Mouse (Mus musculus): ENCODE results near the gene Tmem126b. TPM values are rescaled to one million over a fixed set of nuclear protein-coding genes. Genes with fewer than 3 reads are reported as not detected.

The Tmem126b gene
- polyA plus RNA-seq, 1 experiment from 2014 or later, result 18.9 TPM

- peak overlapping the region; percentile 23; the same call in 1 of the 2 replicates for H3K9ac ChIP-seq (ENCODE audit: low read length)
- ATAC-seq (ENCODE audit: low FRiP score, low TSS enrichment) (no peak), DNase-seq (ENCODE audit: low spot score) (no peak)
- WGBS, result 15% methylated on average over 7 of the region's 7 CpGs
- H3K27ac ChIP-seq (replicated peaks), result peak overlapping the region; percentile 45; the same call in 1 of the 2 replicates
- peaks cover 2% of the 10 kb centered on the region; the same call in 1 of the 2 replicates for H3K4me1 ChIP-seq (replicated peaks; ENCODE audit: control insufficient read depth, insufficient read depth)
- TF ChIP-seq EP300 (optimal IDR thresholded peaks at IDR 0.05) (no peak), CTCF (IDR thresholded peaks at IDR 0.05; ENCODE audit: low read depth) (no peak)
- 0 out of 2 replicates have a peak, but pooled peaks cover 5% of the 10 kb centered on the region for H3K36me3 ChIP-seq (ENCODE audit: control insufficient read depth, insufficient read depth, low read length)
- no peaks in the 10 kb centered on the region for H3K27me3 ChIP-seq (ENCODE audit: control insufficient read depth, insufficient read depth, low read length)
- H3K4me3 ChIP-seq (ENCODE audit: low read depth, low read length), result peak overlapping the region; percentile 81
- no peaks in the 10 kb centered on the region for H3K9me3 ChIP-seq (ENCODE audit: control insufficient read depth, low read length)
- H3K4me2 ChIP-seq (replicated peaks; ENCODE audit: low read depth), result peak overlapping the region; percentile 69
Observed at GRCm38 (mm10) chr7:90456149-90456844, 19.5 kb downstream of the Tmem126b start.

DNA sequence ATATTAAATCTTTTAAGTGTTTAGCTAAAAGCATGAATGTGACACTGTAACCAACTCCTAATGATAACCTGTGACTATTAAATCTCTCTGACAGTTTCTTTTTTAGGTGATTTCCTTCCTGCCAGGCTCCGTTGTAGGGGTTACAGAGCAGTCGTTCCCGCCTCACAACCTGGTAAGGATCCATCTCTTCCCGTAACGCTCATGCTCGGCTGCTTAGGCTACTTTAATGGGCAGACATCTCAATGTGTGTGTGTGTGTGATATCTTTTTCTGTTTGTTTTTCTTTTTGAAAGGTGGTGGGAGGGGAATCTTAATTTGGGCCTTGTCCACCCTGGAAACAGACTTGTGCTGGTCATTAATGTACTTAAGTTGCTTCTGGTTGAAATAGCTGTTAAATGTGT lies 31.6 kb downstream of the Tmem126b start:
- H3K4me2 ChIP-seq (replicated peaks; ENCODE audit: low read depth), result peak overlapping the region; percentile 51
- H3K4me3 ChIP-seq (ENCODE audit: low read depth, low read length), result peak overlapping the region; percentile 92
- no peaks in the 10 kb centered on the region for H3K4me1 ChIP-seq (replicated peaks; ENCODE audit: control insufficient read depth, insufficient read depth)
- H3K27me3 ChIP-seq (ENCODE audit: control insufficient read depth, insufficient read depth, low read length), result no peaks in the 10 kb centered on the region
- no peak for TF ChIP-seq EP300 (optimal IDR thresholded peaks at IDR 0.05)
- under 1% methylated on average over 6 of the region's 6 CpGs for WGBS
- peak overlapping the region; percentile 98 for H3K9ac ChIP-seq (ENCODE audit: low read length)
- H3K9me3 ChIP-seq (ENCODE audit: control insufficient read depth, low read length), result no peaks in the 10 kb centered on the region
- DNase-seq (ENCODE audit: low spot score) (no peak), ATAC-seq (ENCODE audit: low FRiP score, low TSS enrichment) (no peak)
- H3K36me3 ChIP-seq (ENCODE audit: control insufficient read depth, insufficient read depth, low read length), result no peaks in the 10 kb centered on the region
- no peak overlapping the region for H3K27ac ChIP-seq (replicated peaks)

- peak overlapping the region; percentile 99 for H3K27ac ChIP-seq (replicated peaks)
- no peaks in the 10 kb centered on the region for H3K27me3 ChIP-seq (ENCODE audit: control insufficient read depth, insufficient read depth, low read length)
- DNase-seq (ENCODE audit: low spot score) (peak; percentile 80), ATAC-seq (ENCODE audit: low FRiP score, low TSS enrichment) (peak; percentile 73)
- under 1% methylated on average over 121 of the region's 123 CpGs for WGBS
- H3K4me1 ChIP-seq (replicated peaks; ENCODE audit: control insufficient read depth, insufficient read depth), result no peaks in the 10 kb centered on the region
- H3K9me3 ChIP-seq (ENCODE audit: control insufficient read depth, low read length), result no peaks in the 10 kb centered on the region
- H3K4me2 ChIP-seq (replicated peaks; ENCODE audit: low read depth), result peak overlapping the region; percentile 51
- TF ChIP-seq EP300 (optimal IDR thresholded peaks at IDR 0.05) (no peak), CTCF (IDR thresholded peaks at IDR 0.05; ENCODE audit: low read depth) (peak; percentile 67)
- peak overlapping the region; percentile 92 for H3K4me3 ChIP-seq (ENCODE audit: low read depth, low read length)
- peak overlapping the region; percentile 98 for H3K9ac ChIP-seq (ENCODE audit: low read length)
- no peaks in the 10 kb centered on the region for H3K36me3 ChIP-seq (ENCODE audit: control insufficient read depth, insufficient read depth, low read length)
Observed at GRCm38 (mm10) chr7:90443101-90444091, 32.4 kb downstream of the Tmem126b start.

- H3K4me2 ChIP-seq (replicated peaks; ENCODE audit: low read depth), result peak within 1 kb of the TSS; percentile 51
- H3K4me1 ChIP-seq (replicated peaks; ENCODE audit: control insufficient read depth, insufficient read depth), result no peaks in the 10 kb centered on the region
- H3K4me3 ChIP-seq (ENCODE audit: low read depth, low read length), result peak within 1 kb of the TSS; percentile 92
- DNase-seq (ENCODE audit: low spot score), result peak; percentile 98
- no peaks in the 10 kb centered on the region for H3K27me3 ChIP-seq (ENCODE audit: control insufficient read depth, insufficient read depth, low read length)
- no peaks in the 10 kb centered on the region for H3K9me3 ChIP-seq (ENCODE audit: control insufficient read depth, low read length)
- WGBS, result under 1% methylated on average over 49 of the region's 54 CpGs
- TF ChIP-seq EP300 (optimal IDR thresholded peaks at IDR 0.05), result peak; percentile 99
- TF ChIP-seq CTCF (IDR thresholded peaks at IDR 0.05; ENCODE audit: low read depth), result no peak
- H3K9ac ChIP-seq (ENCODE audit: low read length), result peak within 1 kb of the TSS; percentile 98
- H3K27ac ChIP-seq (replicated peaks), result peak within 1 kb of the TSS; percentile 99
- ATAC-seq (ENCODE audit: low FRiP score, low TSS enrichment), result peak; percentile 97
- no peaks in the 10 kb centered on the region for H3K36me3 ChIP-seq (ENCODE audit: control insufficient read depth, insufficient read depth, low read length)
Observed at GRCm38 (mm10) chr7:90442518-90443080, 33.2 kb downstream of the Tmem126b start, which contains the start of gene Crebzf. Gene Crebzf (plus strand): TSS chr7:90442729.

- H3K9ac ChIP-seq (ENCODE audit: low read length), result peak overlapping the region; percentile 57
- peak overlapping the region; percentile 92 for H3K4me3 ChIP-seq (ENCODE audit: low read depth, low read length)
- no peaks in the 10 kb centered on the region for H3K9me3 ChIP-seq (ENCODE audit: control insufficient read depth, low read length)
- no peaks in the 10 kb centered on the region for H3K27me3 ChIP-seq (ENCODE audit: control insufficient read depth, insufficient read depth, low read length)
- whole genome bisulfite sequencing, result 7% methylated on average over 4 of the region's 4 CpGs
- H3K4me1 ChIP-seq (replicated peaks; ENCODE audit: control insufficient read depth, insufficient read depth), result no peaks in the 10 kb centered on the region
- ATAC-seq (ENCODE audit: low FRiP score, low TSS enrichment), result no peak
- TF ChIP-seq CTCF (IDR thresholded peaks at IDR 0.05; ENCODE audit: low read depth) (no peak), EP300 (optimal IDR thresholded peaks at IDR 0.05) (no peak)
- DNase-seq (ENCODE audit: low spot score), result no peak
- peak overlapping the region; percentile 51 for H3K4me2 ChIP-seq (replicated peaks; ENCODE audit: low read depth)
- no peaks in the 10 kb centered on the region for H3K36me3 ChIP-seq (ENCODE audit: control insufficient read depth, insufficient read depth, low read length)
- peak overlapping the region; percentile 67 for H3K27ac ChIP-seq (replicated peaks)
Observed at GRCm38 (mm10) chr7:90442070-90442469, 33.7 kb downstream of the Tmem126b start.
